Mouse (Mus musculus) forebrain, postnatal 0 days (tissue): Measurements from ENCODE around the gene Acot11. TPM values are rescaled to one million over a fixed set of nuclear protein-coding genes. Genes with fewer than 3 reads are reported as not detected.

Experiments
- ATAC-seq: fragments of 200-750 bp; cut with Nextera tagmentation; 2 replicates; pipeline ENCODE4 v1.8.0; 2017; ENCODE audit warnings: mild to moderate bottlenecking, moderate library complexity
- DNase-seq: peaks from one replicate; pipeline ENCODE4 v3.0.0-alpha.2; 2015
- H3K27ac ChIP-seq: fragments of 300-500 bp; sonication (generic); 2 replicates; pipeline ENCODE4 v1.5.1; 2014; ENCODE audit warnings: low read depth, mild to moderate bottlenecking, antibody characterized with exemption, low read length, moderate library complexity, mixed read lengths
- H3K27me3 ChIP-seq: fragments of 300-500 bp; sonication (generic); 2 replicates; pipeline ENCODE4 v1.6.1; 2014; ENCODE audit warnings: mild to moderate bottlenecking, low read length, mixed read lengths; ENCODE audit not compliant: insufficient read depth
- H3K36me3 ChIP-seq: fragments of 300-500 bp; sonication (generic); 2 replicates; pipeline ENCODE4 v1.6.1; 2014; ENCODE audit warnings: mild to moderate bottlenecking, moderate library complexity; ENCODE audit not compliant: insufficient read depth
- H3K4me1 ChIP-seq: fragments of 300-500 bp; sonication (generic); 2 replicates; pipeline ENCODE4 v1.6.1; 2014; ENCODE audit warnings: antibody characterized with exemption; ENCODE audit not compliant: insufficient read depth
- H3K4me2 ChIP-seq: fragments of 300-500 bp; sonication (generic); 2 replicates; pipeline ENCODE4 v1.6.1; 2014; ENCODE audit warnings: low read depth, mild to moderate bottlenecking, moderate library complexity
- H3K4me3 ChIP-seq: fragments of 300-500 bp; sonication (generic); 2 replicates; pipeline ENCODE4 v1.5.1; 2014; ENCODE audit warnings: low read depth, low read length, mixed read lengths
- H3K9ac ChIP-seq: fragments of 300-500 bp; sonication (generic); 2 replicates; pipeline ENCODE4 v1.6.1; 2014; ENCODE audit warnings: mild to moderate bottlenecking
- H3K9me3 ChIP-seq: fragments of 300-500 bp; sonication (generic); 2 replicates; pipeline ENCODE4 v1.6.1; 2016; ENCODE audit warnings: low read length
- CTCF ChIP-seq: sonication (generic); IDR thresholded peaks from 2 replicates; pipeline ENCODE4 v1.5.1; 2016; ENCODE audit warnings: antibody characterized with exemption, control low read depth, low read depth
- WGBS: fragments of 180-500 bp; shearing (Covaris S2); extraction: QIAGEN DNeasy Blood & Tissue Kit; methylation state at CpG from one replicate; pipeline ENCODE4 v1.1.7; 2014; 5-methylcytosine and 5-hydroxymethylcytosine counted together
- polyA plus RNA-seq: library from polyadenylated mRNA; unstranded; fragments of >200 nt; fragmentation: Nextera tagmentation; extraction: Ambion mirVana; gene quantifications from 2 replicates; pipeline ENCODE4 v1.2.1, GENCODE M21; 2015
- total RNA-seq: library from RNA; depleted of rRNA; stranded (reverse); fragments of >200 nt; gene quantifications from 2 replicates; pipeline ENCODE4 v1.2.3, GENCODE M21; 2014

Gene Acot11
- total and polyA plus RNA-seq, 2 experiments from 2014 or later, result 1.2 to 5.5 TPM

DNA sequence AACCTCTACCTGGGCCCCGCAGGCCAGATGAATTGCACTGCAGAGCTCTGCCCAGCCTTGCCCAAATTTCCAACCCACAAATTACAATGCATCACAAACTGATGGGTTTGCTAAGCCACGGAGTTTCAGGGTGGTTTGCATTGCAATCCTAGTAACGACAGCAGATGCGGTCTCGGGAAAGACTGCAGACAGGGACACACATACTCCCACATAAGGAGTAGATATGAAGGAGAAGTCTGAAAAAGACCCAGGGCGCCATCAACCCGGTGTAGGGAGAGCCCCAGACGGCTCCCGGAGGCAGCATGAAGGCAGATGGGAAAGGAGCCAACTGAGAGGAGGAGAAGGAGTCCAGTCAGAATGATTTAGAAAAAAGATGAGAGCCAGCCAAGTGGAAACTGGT lies 15.1 kb downstream of the Acot11 start:
- no peak for ATAC-seq
- Histone ChIP-seq H3K27ac (no peak overlapping the region), H3K4me2 (no peak overlapping the region), H3K4me1 (peaks cover 8% of the 10 kb centered on the region; the same call in 1 of the 2 replicates), H3K4me3 (no peak overlapping the region), H3K27me3 (no peaks in the 10 kb centered on the region), H3K36me3 (no peaks in the 10 kb centered on the region), H3K9me3 (no peaks in the 10 kb centered on the region), H3K9ac (no peak overlapping the region)
- DNase-seq, result peak; percentile 47
- no peak for TF ChIP-seq CTCF
- 42% methylated on average over 9 of the region's 9 CpGs for WGBS

GRCm38 (mm10) chr4:106788627-106789026 lies 16.2 kb downstream of the Acot11 start:
- H3K36me3 ChIP-seq, result no peaks in the 10 kb centered on the region
- no peak overlapping the region for H3K27ac ChIP-seq
- H3K4me2 ChIP-seq, result no peak overlapping the region
- TF ChIP-seq CTCF, result no peak
- peaks cover 8% of the 10 kb centered on the region; the same call in 1 of the 2 replicates for H3K4me1 ChIP-seq
- H3K4me3 ChIP-seq, result no peak overlapping the region
- ATAC-seq, result no peak
- H3K9ac ChIP-seq, result no peak overlapping the region
- H3K9me3 ChIP-seq, result no peaks in the 10 kb centered on the region
- 85% methylated on average over 11 of the region's 11 CpGs for WGBS
- no peaks in the 10 kb centered on the region for H3K27me3 ChIP-seq
- no peak for DNase-seq

- 77% methylated on average over 7 of the region's 7 CpGs for WGBS
- no peaks in the 10 kb centered on the region for H3K9me3 ChIP-seq
- no peak overlapping the region; the same call in 1 of the 2 replicates for H3K27ac ChIP-seq
- H3K36me3 ChIP-seq, result no peaks in the 10 kb centered on the region
- ATAC-seq (no peak), DNase-seq (no peak)
- H3K4me1 ChIP-seq, result peaks cover 8% of the 10 kb centered on the region; the same call in 1 of the 2 replicates
- no peaks in the 10 kb centered on the region for H3K27me3 ChIP-seq
- TF ChIP-seq CTCF, result no peak
- H3K4me2 ChIP-seq, result no peak overlapping the region
- H3K9ac ChIP-seq, result no peak overlapping the region
- no peak overlapping the region for H3K4me3 ChIP-seq
Observed at GRCm38 (mm10) chr4:106787830-106788229, 17.0 kb downstream of the Acot11 start.

DNA sequence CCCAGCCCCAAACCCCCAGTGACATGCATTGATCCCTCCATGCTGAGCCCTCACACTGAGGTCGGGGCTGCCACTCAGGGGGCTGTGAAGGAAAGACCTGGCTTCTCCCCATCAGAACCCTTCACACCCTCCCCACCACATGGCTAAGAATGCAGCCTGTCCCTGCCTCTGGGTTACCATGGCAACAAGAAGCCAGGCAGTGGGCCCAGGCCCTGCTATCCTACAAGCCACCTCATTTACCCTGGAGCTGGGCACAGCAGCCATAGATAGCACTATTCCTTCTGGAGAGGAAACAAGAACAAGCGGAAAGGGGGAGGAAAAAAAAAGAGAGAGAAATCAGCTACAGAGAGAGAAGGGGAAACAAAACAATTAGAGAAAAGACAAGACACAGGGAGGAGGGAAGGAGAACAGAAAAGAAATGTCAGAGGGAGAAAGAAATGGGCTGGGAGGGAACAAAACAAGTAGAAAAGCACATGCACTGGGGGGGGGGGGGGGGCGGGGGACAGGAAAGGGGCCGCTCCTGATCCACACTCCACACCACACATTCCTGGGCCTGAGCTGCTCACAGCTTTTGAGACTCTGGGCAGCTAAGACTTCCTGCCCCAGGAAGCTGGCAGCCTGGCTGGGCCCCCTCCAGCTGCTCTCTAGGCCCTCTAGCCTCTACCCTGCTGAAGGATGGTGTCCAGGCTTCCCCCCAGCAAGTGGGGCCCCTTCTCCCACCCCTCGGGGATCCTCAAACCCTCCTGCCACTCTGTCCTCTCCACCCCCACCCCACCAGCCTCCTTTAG lies 18.9 kb downstream of the Acot11 start:
- peaks cover 8% of the 10 kb centered on the region; the same call in 1 of the 2 replicates for H3K4me1 ChIP-seq
- no peak overlapping the region for H3K9ac ChIP-seq
- no peaks in the 10 kb centered on the region for H3K36me3 ChIP-seq
- no peak for TF ChIP-seq CTCF
- H3K27ac ChIP-seq, result peak overlapping the region; percentile 85
- peak; percentile 96 for ATAC-seq
- no peaks in the 10 kb centered on the region for H3K9me3 ChIP-seq
- H3K27me3 ChIP-seq, result no peaks in the 10 kb centered on the region
- 5% methylated on average over 3 of the region's 5 CpGs for WGBS
- peak; percentile 86 for DNase-seq
- no peak overlapping the region for H3K4me3 ChIP-seq
- no peak overlapping the region for H3K4me2 ChIP-seq

GRCm38 (mm10) chr4:106785345-106785744 lies 19.5 kb downstream of the Acot11 start:
- Histone ChIP-seq H3K9ac (no peak overlapping the region), H3K4me1 (peaks cover 8% of the 10 kb centered on the region; the same call in 1 of the 2 replicates), H3K4me3 (no peak overlapping the region), H3K27ac (peak overlapping the region; percentile 85), H3K36me3 (no peaks in the 10 kb centered on the region), H3K9me3 (no peaks in the 10 kb centered on the region), H3K27me3 (no peaks in the 10 kb centered on the region), H3K4me2 (no peak overlapping the region)
- DNase-seq (peak; percentile 22), ATAC-seq (peak; percentile 11)
- 47% methylated on average over 7 of the region's 7 CpGs for WGBS
- no peak for TF ChIP-seq CTCF

DNA sequence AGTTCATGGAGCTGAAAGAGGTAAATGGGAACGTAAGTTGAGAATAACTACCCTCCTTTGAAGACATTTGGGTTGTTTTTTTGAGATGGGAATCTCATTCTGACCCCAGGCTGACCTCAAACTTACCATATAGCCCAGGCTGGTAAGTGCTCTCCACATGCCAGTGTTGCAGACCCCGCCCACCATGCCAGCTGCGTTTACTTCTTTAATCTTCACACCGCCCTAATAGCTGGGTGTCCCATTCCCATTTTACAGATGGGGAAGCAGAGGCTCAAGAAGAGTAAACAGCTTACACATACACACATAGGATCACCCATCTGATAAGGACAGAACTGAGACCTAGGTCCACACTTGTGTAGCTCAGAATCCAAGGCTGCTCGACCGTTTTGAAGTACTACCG lies 20.0 kb downstream of the Acot11 start:
- H3K27ac ChIP-seq, result no peak overlapping the region
- no peak overlapping the region for H3K4me3 ChIP-seq
- peaks cover 8% of the 10 kb centered on the region; the same call in 1 of the 2 replicates for H3K4me1 ChIP-seq
- H3K9ac ChIP-seq, result no peak overlapping the region
- H3K4me2 ChIP-seq, result no peak overlapping the region
- no peaks in the 10 kb centered on the region for H3K36me3 ChIP-seq
- H3K27me3 ChIP-seq, result no peaks in the 10 kb centered on the region
- 91% methylated on average over 7 of the region's 7 CpGs for WGBS
- no peak for TF ChIP-seq CTCF
- DNase-seq, result no peak
- no peaks in the 10 kb centered on the region for H3K9me3 ChIP-seq
- ATAC-seq, result no peak

- H3K36me3 ChIP-seq, result no peaks in the 10 kb centered on the region
- no peak for ATAC-seq
- no peak overlapping the region for H3K9ac ChIP-seq
- WGBS, result 62% methylated on average over 10 of the region's 10 CpGs
- H3K27me3 ChIP-seq, result no peaks in the 10 kb centered on the region
- H3K4me3 ChIP-seq, result no peak overlapping the region
- DNase-seq, result no peak
- no peak for TF ChIP-seq CTCF
- H3K27ac ChIP-seq, result no peak overlapping the region
- H3K9me3 ChIP-seq, result no peaks in the 10 kb centered on the region
- peaks cover 16% of the 10 kb centered on the region; the same call in 1 of the 2 replicates for H3K4me1 ChIP-seq
- H3K4me2 ChIP-seq, result no peak overlapping the region
Observed at GRCm38 (mm10) chr4:106783137-106783536, 21.7 kb downstream of the Acot11 start.
